16 mouse cellular contexts compared by ENCODE assay signal in genomic region chr2:32463773-32464172, GRCm38 (mm10). TPM values are rescaled to one million over a fixed set of nuclear protein-coding genes. Genes with fewer than 3 reads are reported as not detected.
A peak's percentile ranks its signal among the peaks of the same experiment; 100 is the strongest.
DNase-seq lines count a peak whose midpoint lies in the region; ATAC-seq lines count a peak whose summit lies in the region.
"Had no signal": no experiment of that assay in that cellular context is flagged by ENCODE, and none has a peak within 500 bp of the region (broad histone marks: within the 10 kb centered on the region; RNA-seq: fewer than 3 reads in every experiment).

No protein-coding gene starts in this region.

- DNase-seq in heart, adult 11 months, result peak; percentile 52
- no peak for DNase-seq in heart, postnatal 10 days
- DNase-seq in adipocyte (ENCODE audit: low spot score), result no peak
- DNase-seq: adrenal gland, adult 2 months; cerebellum, adult 8-10 months; retina, postnatal 1 day had no signal

- no peaks in the 10 kb centered on the region for H3K9me3 ChIP-seq in liver, embryonic 16.5 days (replicated peaks; ENCODE audit: control insufficient read depth, low read length)
- no peaks in the 10 kb centered on the region for H3K9me3 ChIP-seq in liver, embryonic 12.5 days (replicated peaks)
- no peaks in the 10 kb centered on the region for H3K9me3 ChIP-seq in intestine, embryonic 16.5 days (ENCODE audit: control insufficient read depth, low read length)
- H3K9me3 ChIP-seq: forebrain, embryonic 10.5 days; limb, embryonic 12.5 days had no signal

- no peak for ATAC-seq in liver, embryonic 16.5 days (ENCODE audit: low read depth)
- ATAC-seq in liver, embryonic 12.5 days, result no peak
- ATAC-seq in CD4-positive, CD25-positive, alpha-beta regulatory T cell, adult 4 months, result peak; percentile 70
- no peak for ATAC-seq in intestine, embryonic 16.5 days
- no peak for ATAC-seq in granulocyte monocyte progenitor cell, adult 5-6 weeks (replicated peaks; ENCODE audit: poor library complexity, severe bottlenecking)

- no peak overlapping the region for H3K4me2 ChIP-seq in liver, embryonic 16.5 days (ENCODE audit: low read depth, low read length)
- no peak overlapping the region for H3K4me2 ChIP-seq in liver, embryonic 12.5 days
- H3K4me2 ChIP-seq in intestine, embryonic 16.5 days (ENCODE audit: low read depth, low read length), result no peak overlapping the region
- H3K4me2 ChIP-seq: limb, embryonic 12.5 days had no signal

- no peak overlapping the region for H3K9ac ChIP-seq in liver, embryonic 16.5 days (ENCODE audit: low read depth, low read length)
- H3K9ac ChIP-seq in liver, embryonic 12.5 days, result no peak overlapping the region
- no peak overlapping the region for H3K9ac ChIP-seq in intestine, embryonic 16.5 days (ENCODE audit: low read depth, low read length)
- H3K9ac ChIP-seq: limb, embryonic 12.5 days; liver, embryonic 14.5 days had no signal

- no peak overlapping the region for H3K4me3 ChIP-seq in liver, embryonic 16.5 days (ENCODE audit: low read depth, low read length)
- no peak overlapping the region for H3K4me3 ChIP-seq in liver, embryonic 12.5 days
- no peak overlapping the region for H3K4me3 ChIP-seq in intestine, embryonic 16.5 days (ENCODE audit: low read length)
- H3K4me3 ChIP-seq: forebrain, embryonic 10.5 days; limb, embryonic 12.5 days had no signal

- H3K36me3 ChIP-seq in liver, embryonic 16.5 days (ENCODE audit: control insufficient read depth, insufficient read depth), result no peaks in the 10 kb centered on the region
- no peaks in the 10 kb centered on the region for H3K36me3 ChIP-seq in liver, embryonic 12.5 days
- H3K36me3 ChIP-seq in intestine, embryonic 16.5 days (ENCODE audit: control insufficient read depth, insufficient read depth, low read length), result no peaks in the 10 kb centered on the region
- H3K36me3 ChIP-seq: forebrain, embryonic 10.5 days; limb, embryonic 12.5 days had no signal

- peaks cover 10% of the 10 kb centered on the region for H3K4me1 ChIP-seq in liver, embryonic 16.5 days (ENCODE audit: control insufficient read depth, low read depth, low read length)
- peaks cover 19% of the 10 kb centered on the region for H3K4me1 ChIP-seq in liver, embryonic 12.5 days
- H3K4me1 ChIP-seq in intestine, embryonic 16.5 days (ENCODE audit: control insufficient read depth, insufficient read depth, low read length), result peaks cover 12% of the 10 kb centered on the region

- peak overlapping the region; percentile 67 for H3K27ac ChIP-seq in liver, embryonic 16.5 days (ENCODE audit: low read length)
- H3K27ac ChIP-seq in liver, embryonic 12.5 days, result no peak overlapping the region
- H3K27ac ChIP-seq in intestine, embryonic 16.5 days (ENCODE audit: low read length), result peak overlapping the region; percentile 78
- H3K27ac ChIP-seq: forebrain, embryonic 10.5 days; limb, embryonic 12.5 days; liver, embryonic 14.5 days; macrophage had no signal

- 60% methylated on average over 2 of the region's 2 CpGs for WGBS in liver, embryonic 16.5 days (ENCODE audit: insufficient replicate concordance)
- WGBS in liver, embryonic 12.5 days (ENCODE audit: insufficient replicate concordance), result 69% methylated on average over 2 of the region's 2 CpGs
- 81% methylated on average over 2 of the region's 2 CpGs for WGBS in intestine, embryonic 16.5 days

- intact Hi-C loops in heart, postnatal 10 days (cut with DNase I), result no loop called here

- H3K27me3 ChIP-seq in liver, embryonic 16.5 days (ENCODE audit: control insufficient read depth, insufficient read depth, low read depth, low read length), result no peaks in the 10 kb centered on the region
- H3K27me3 ChIP-seq in liver, embryonic 12.5 days (replicated peaks), result no peaks in the 10 kb centered on the region
- no peaks in the 10 kb centered on the region for H3K27me3 ChIP-seq in intestine, embryonic 16.5 days (replicated peaks; ENCODE audit: control insufficient read depth, insufficient read depth, low read length)
- H3K27me3 ChIP-seq: CH12.LX; limb, embryonic 12.5 days had no signal

RNA-seq across cellular contexts. Expression of gene Slc25a25, which starts 12.5 kb away (rescaled TPM):
- total RNA-seq in heart, postnatal 10 days (2021), result 10 to 100 TPM; 10.1 to 13.5 TPM
- polyA plus RNA-seq in liver, embryonic 16.5 days (2015; fragmentation: Nextera tagmentation; extraction: Ambion mirVana), result 9.5 and 9.7 TPM in 2 replicates
- 11.4 and 11.9 TPM in 2 replicates for polyA plus RNA-seq in liver, embryonic 12.5 days (2016; fragmentation: Nextera tagmentation; extraction: Ambion mirVana)
- polyA plus RNA-seq in CD4-positive, CD25-positive, alpha-beta regulatory T cell, adult 4 months (2017; shearing (Covaris generic)), result 1 to 10 TPM; 4.7 to 6.7 TPM
- 19.3 and 19.9 TPM in 2 replicates for polyA plus RNA-seq in intestine, embryonic 16.5 days (2015; fragmentation: Nextera tagmentation; extraction: Ambion mirVana)
- total RNA-seq in granulocyte monocyte progenitor cell, adult 5-6 weeks (2014; fragmentation: Nextera tagmentation), result 7.1 and 19.9 TPM in 2 replicates
- total RNA-seq in granulocyte monocyte progenitor cell, adult 5-6 weeks (2017), result 8.1 and 14.6 TPM in 2 replicates

RNA-seq across cellular contexts. Expression of gene Naif1, which starts 13.5 kb away (rescaled TPM):
- total RNA-seq in heart, postnatal 10 days (2021), result 1 to 10 TPM; 3.2 to 4.4 TPM
- polyA plus RNA-seq in liver, embryonic 16.5 days (2015; fragmentation: Nextera tagmentation; extraction: Ambion mirVana), result 1.9 and 2.0 TPM in 2 replicates
- polyA plus RNA-seq in liver, embryonic 12.5 days (2016; fragmentation: Nextera tagmentation; extraction: Ambion mirVana), result 2.9 and 3.2 TPM in 2 replicates
- 1 to 10 TPM; 5.5 to 7.1 TPM for polyA plus RNA-seq in CD4-positive, CD25-positive, alpha-beta regulatory T cell, adult 4 months (2017; shearing (Covaris generic))
- 5.1 and 5.3 TPM in 2 replicates for polyA plus RNA-seq in intestine, embryonic 16.5 days (2015; fragmentation: Nextera tagmentation; extraction: Ambion mirVana)
- total RNA-seq in granulocyte monocyte progenitor cell, adult 5-6 weeks (2014; fragmentation: Nextera tagmentation), result 3.7 and 4.6 TPM in 2 replicates
- total RNA-seq in granulocyte monocyte progenitor cell, adult 5-6 weeks (2017), result 3.0 and 4.8 TPM in 2 replicates
